ENCODE assay signal across 28 mouse cellular contexts in genomic region chr11:51130151-51130550, GRCm38 (mm10).
"Had no signal": no experiment of that assay in that cellular context is flagged by ENCODE, and none has a peak within 500 bp of the region (broad histone marks: within the 10 kb centered on the region; RNA-seq: fewer than 3 reads in every experiment).

No protein-coding gene starts in this region.

- H3K9me3 ChIP-seq: limb, embryonic 15.5 days; liver, embryonic 12.5 days; liver, embryonic 15.5 days; lung, embryonic 15.5 days had no signal

- DNase-seq: left cerebral cortex, postnatal 4 days; liver; liver, embryonic 13.5 days; liver, postnatal 0 days; lung, adult 18-20 months; lung, adult 2 months; lung, embryonic 14.5 days; lung, postnatal 10 days; lung, postnatal 14 days; lung, postnatal 36 days; lung, postnatal 4 days; midbrain, embryonic 14.5 days had no signal

- H3K4me3 ChIP-seq: limb, embryonic 10.5 days; limb, embryonic 12.5 days; limb, embryonic 13.5 days; limb, embryonic 15.5 days; liver, embryonic 12.5 days; liver, embryonic 13.5 days; liver, embryonic 15.5 days; lung, embryonic 15.5 days; megakaryocyte, embryonic 14.5 days; midbrain, embryonic 10.5 days; midbrain, embryonic 12.5 days; midbrain, embryonic 13.5 days; midbrain, embryonic 15.5 days; myocyte; neural tube, embryonic 12.5 days had no signal

- H3K27ac ChIP-seq: limb, embryonic 10.5 days; limb, embryonic 12.5 days; limb, embryonic 13.5 days; limb, embryonic 15.5 days; liver, embryonic 12.5 days; liver, embryonic 13.5 days; liver, embryonic 14.5 days; liver, embryonic 15.5 days; lung, embryonic 15.5 days; macrophage; midbrain, embryonic 10.5 days; midbrain, embryonic 12.5 days; midbrain, embryonic 13.5 days; midbrain, embryonic 15.5 days; neural tube, embryonic 12.5 days had no signal

- H3K4me1 ChIP-seq: limb, embryonic 10.5 days; limb, embryonic 12.5 days; limb, embryonic 13.5 days; limb, embryonic 15.5 days; liver, embryonic 12.5 days; liver, embryonic 13.5 days; liver, embryonic 15.5 days; lung, embryonic 15.5 days; megakaryocyte, embryonic 14.5 days; midbrain, embryonic 10.5 days; midbrain, embryonic 12.5 days; midbrain, embryonic 13.5 days; midbrain, embryonic 15.5 days; neural tube, embryonic 12.5 days had no signal

- H3K27me3 ChIP-seq: limb, embryonic 12.5 days; limb, embryonic 13.5 days; limb, embryonic 15.5 days; liver, embryonic 12.5 days; liver, embryonic 13.5 days; liver, embryonic 15.5 days; lung, embryonic 15.5 days; midbrain, embryonic 12.5 days; midbrain, embryonic 13.5 days; midbrain, embryonic 15.5 days; neural tube, embryonic 12.5 days had no signal

- H3K36me3 ChIP-seq: limb, embryonic 10.5 days; limb, embryonic 12.5 days; limb, embryonic 13.5 days; limb, embryonic 15.5 days; liver, embryonic 12.5 days; liver, embryonic 13.5 days; liver, embryonic 15.5 days; lung, embryonic 15.5 days; midbrain, embryonic 10.5 days; midbrain, embryonic 12.5 days; midbrain, embryonic 13.5 days; midbrain, embryonic 15.5 days; neural tube, embryonic 12.5 days had no signal
